Mouse (Mus musculus) bone marrow macrophage, adult 2 months (primary cell): ENCODE results near the gene Ago1. TPM values are rescaled to one million over a fixed set of nuclear protein-coding genes. Genes with fewer than 3 reads are reported as not detected.

Experiments used
- H3K27ac ChIP-seq: 2 replicates; pipeline ENCODE4 v1.5.1; 2012; ENCODE audit warnings: low read depth, low read length; ENCODE audit not compliant: insufficient read depth
- H3K4me1 ChIP-seq: 2 replicates; pipeline ENCODE4 v1.6.1; 2012; ENCODE audit warnings: low read length; ENCODE audit not compliant: control insufficient read depth, insufficient read depth
- H3K4me3 ChIP-seq: 2 replicates; pipeline ENCODE4 v1.5.1; 2012; ENCODE audit warnings: mild to moderate bottlenecking, low read length, moderate library complexity; ENCODE audit not compliant: insufficient read depth
- CTCF ChIP-seq: IDR thresholded peaks from 2 replicates; pipeline ENCODE4 v1.5.1; 2012; ENCODE audit warnings: low read depth, mild to moderate bottlenecking, low read length, moderate library complexity
- POLR2A ChIP-seq: IDR thresholded peaks from 2 replicates; pipeline ENCODE4 v1.6.1; 2012; ENCODE audit warnings: mild to moderate bottlenecking, low read depth, low read length, borderline replicate concordance
- polyA plus RNA-seq: library from polyadenylated mRNA; stranded (reverse); fragments of >200 nt; gene quantifications from 2 replicates; pipeline ENCODE4 v1.2.4, GENCODE M21; 2012; ENCODE audit not compliant: missing spikeins, insufficient read depth, insufficient read length

The Ago1 gene
- polyA plus RNA-seq: 27.3 and 29.1 TPM in 2 replicates

DNA sequence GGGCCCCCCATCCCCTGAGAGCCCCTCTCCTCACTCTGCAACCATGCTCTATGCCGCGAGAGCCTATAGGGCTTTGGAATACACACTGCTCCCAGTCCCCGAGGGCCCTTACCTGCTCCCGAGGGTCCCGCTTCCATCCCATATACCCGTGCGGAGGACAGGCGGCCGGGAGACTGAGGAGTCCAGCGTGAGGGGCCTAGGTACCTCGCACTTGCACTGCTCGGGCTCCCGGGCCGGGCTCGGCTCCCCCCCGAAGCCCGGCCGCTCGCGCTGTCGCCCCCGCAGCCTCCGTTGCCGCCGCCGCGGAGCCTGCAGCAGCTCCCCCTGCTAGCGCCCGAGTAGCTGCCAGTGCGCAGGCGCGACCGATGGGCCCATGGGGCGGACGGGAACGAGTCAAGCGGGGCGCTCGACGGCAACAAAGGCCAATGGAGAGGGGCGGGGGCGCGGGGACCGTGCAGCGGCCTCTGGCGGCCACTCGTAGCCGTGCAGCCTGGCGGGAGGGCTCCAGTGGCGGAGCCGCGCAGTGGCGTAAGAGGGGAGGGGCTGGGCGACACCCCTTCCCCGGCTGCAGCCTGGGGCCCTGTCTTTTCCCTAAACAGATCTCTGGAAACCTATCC lies at the start of gene Ago1:
Gene Ago1 (minus strand): TSS at position 299 of the 617 bp plus-strand sequence.
- H3K4me1 ChIP-seq: peaks cover 28% of the 10 kb centered on the region
- TF ChIP-seq POLR2A: no peak
- peak; percentile 39 for TF ChIP-seq CTCF
- H3K27ac ChIP-seq: peak within 1 kb of the TSS; percentile 26
- peak within 1 kb of the TSS; percentile 87 for H3K4me3 ChIP-seq

GRCm38 (mm10) chr4:126512308-126513066 lies 44.1 kb upstream of the Ago1 start:
- no peaks in the 10 kb centered on the region for H3K4me1 ChIP-seq
- no peak overlapping the region for H3K27ac ChIP-seq
- no peak overlapping the region for H3K4me3 ChIP-seq
- TF ChIP-seq CTCF: no peak
- no peak for TF ChIP-seq POLR2A

GRCm38 (mm10) chr4:126511013-126511412 lies 42.6 kb upstream of the Ago1 start:
- Histone ChIP-seq H3K27ac (no peak overlapping the region), H3K4me1 (no peaks in the 10 kb centered on the region), H3K4me3 (no peak overlapping the region)
- TF ChIP-seq POLR2A (no peak), CTCF (no peak)

GRCm38 (mm10) chr4:126509072-126509471 lies 40.7 kb upstream of the Ago1 start:
- Histone ChIP-seq H3K4me1 (no peaks in the 10 kb centered on the region), H3K27ac (no peak overlapping the region), H3K4me3 (no peak overlapping the region)
- no peak for TF ChIP-seq POLR2A
- TF ChIP-seq CTCF: no peak

- H3K4me3 ChIP-seq: no peak overlapping the region
- TF ChIP-seq CTCF (no peak), POLR2A (no peak)
- H3K27ac ChIP-seq: no peak overlapping the region
- H3K4me1 ChIP-seq: no peaks in the 10 kb centered on the region
Measured at GRCm38 (mm10) chr4:126508110-126508899, 39.9 kb upstream of the Ago1 start.

DNA sequence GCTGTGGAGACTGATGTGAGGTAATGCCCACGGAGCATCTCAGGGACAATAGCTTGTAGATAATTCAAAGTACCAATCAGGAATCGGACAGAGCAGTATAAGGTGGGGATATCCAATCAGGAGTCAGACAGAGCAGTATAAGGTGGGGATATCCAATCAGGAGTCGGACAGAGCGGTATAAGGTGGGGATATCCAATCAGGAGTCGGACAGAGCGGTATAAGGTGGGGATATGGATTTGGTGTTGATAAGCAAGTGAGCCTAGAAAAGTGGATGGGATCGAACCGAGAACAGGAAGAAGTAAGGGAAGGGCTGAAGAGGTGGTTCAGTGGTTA lies 34.6 kb upstream of the Ago1 start:
- TF ChIP-seq CTCF (no peak), POLR2A (no peak)
- no peak overlapping the region for H3K27ac ChIP-seq
- H3K4me1 ChIP-seq: no peaks in the 10 kb centered on the region
- H3K4me3 ChIP-seq: no peak overlapping the region

DNA sequence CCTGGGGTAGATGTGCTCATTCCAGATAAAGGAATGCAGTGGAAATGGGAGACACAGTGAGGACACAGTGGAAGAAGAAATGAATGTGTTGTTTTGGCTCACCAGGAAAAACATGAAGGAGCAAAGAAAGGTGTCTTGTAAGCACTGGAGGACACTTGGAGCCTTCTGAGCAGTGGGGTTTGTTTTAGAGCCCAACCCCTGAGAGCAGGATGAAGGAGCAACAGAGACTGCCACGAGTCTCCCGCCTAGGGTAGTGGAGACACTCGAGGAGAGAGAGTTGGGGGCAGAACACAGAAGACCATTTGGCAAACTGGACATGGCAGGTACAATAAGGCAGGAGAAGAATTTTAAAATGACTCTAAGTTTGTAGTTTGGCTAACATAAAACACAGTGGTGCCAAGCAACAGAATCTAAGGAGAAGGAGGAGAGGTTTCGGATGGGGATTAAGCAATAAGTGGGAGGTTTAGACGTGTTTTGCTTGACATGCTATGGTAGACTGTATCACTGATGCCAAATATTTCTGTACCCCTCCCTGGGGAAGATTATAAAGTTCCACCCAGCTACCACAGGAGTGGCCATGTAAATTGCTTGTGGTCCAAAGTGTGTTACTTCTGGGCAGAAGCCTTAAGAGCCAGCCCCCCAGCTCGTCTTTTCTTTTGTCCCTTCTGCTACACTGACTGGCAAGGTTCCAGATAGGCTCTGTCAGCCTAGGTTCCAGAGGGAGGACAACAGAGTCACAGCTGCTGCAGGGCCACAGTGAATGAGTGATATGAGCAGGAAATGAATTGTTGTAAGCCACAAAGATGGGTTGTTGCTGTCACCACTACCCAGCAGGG lies 34.0 kb upstream of the Ago1 start:
- TF ChIP-seq POLR2A: no peak
- TF ChIP-seq CTCF: no peak
- Histone ChIP-seq H3K4me1 (no peaks in the 10 kb centered on the region), H3K27ac (no peak overlapping the region), H3K4me3 (no peak overlapping the region)

DNA sequence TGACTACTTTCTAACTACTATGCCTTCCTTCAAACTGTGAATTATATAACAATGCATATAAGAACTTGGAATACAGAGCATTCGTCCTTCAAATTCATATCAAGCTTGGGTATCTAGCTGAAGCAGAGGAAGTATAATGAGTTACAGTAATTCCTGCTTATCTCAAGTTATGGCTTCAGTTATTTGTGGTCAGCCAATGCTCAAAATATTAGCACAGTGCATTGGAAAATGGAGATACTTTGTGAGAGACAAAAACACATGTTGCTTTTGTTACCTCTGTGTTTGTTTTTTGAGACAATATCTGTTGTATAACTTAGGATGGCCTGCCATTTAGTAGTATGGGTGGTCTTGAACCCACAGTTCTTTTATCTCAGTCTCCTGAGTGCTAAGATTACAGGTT lies 30.2 kb upstream of the Ago1 start:
- TF ChIP-seq POLR2A (no peak), CTCF (no peak)
- H3K27ac ChIP-seq: no peak overlapping the region
- H3K4me1 ChIP-seq: no peaks in the 10 kb centered on the region
- H3K4me3 ChIP-seq: no peak overlapping the region

DNA sequence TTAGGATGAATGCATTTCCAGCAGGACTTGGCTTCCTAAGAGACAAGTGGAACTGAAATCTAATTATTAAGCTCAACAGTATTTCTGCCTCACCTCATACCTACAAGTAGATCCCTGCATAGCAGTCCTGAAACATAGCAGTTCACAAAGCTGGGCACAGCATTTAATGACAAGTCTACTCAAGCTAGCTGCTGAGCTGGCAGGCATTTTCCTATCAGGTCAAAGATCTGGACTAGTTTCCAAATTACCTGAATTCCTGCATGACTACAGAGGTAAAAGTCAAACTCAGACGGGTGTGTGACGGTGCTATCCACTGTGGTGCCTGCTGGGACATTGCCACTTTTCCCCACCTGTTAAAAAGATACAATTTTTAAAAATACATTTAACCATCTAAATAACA lies 28.6 kb upstream of the Ago1 start:
- no peak for TF ChIP-seq POLR2A
- no peak for TF ChIP-seq CTCF
- H3K4me1 ChIP-seq: no peaks in the 10 kb centered on the region
- no peak overlapping the region for H3K27ac ChIP-seq
- H3K4me3 ChIP-seq: no peak overlapping the region
